8 mouse cellular contexts compared by ENCODE assay signal in the genomic region with DNA sequence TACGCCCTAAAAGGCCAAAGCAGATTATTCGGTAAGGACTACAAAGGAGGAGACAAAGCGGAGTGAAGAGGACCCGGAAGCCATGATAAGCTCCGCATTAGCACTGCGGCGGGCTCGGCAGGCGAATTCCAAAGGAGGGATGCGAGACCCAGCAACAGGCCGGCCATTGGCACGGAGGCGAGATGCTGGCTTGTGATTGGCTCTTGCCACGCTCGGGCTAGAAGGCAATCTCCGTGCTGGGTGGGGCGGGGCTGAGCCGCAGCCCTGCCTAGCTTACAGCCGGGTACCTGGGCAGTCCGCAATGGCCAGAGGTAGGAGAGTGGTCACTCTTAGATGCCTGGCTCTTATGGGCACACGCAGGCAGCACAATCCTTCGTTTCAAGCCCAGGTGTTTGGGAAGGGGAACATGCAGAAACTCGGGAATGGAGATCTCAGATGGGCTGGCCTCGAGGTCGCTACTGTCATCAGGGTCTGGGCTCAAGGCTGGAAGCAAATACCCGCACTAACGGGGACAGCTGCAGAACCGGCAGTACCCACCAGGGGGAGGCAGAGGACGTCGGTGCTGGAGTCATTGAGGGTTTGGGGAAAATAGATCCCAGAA. TPM values are rescaled to one million over a fixed set of nuclear protein-coding genes. Genes with fewer than 3 reads are reported as not detected.
DNase-seq lines count a peak whose midpoint lies in the region; ATAC-seq and TF ChIP-seq lines count a peak whose summit lies in the region.

No protein-coding gene starts in this region.

- peak overlapping the region; percentile 69 for H3K9ac ChIP-seq in embryonic facial prominence, embryonic 13.5 days
- H3K9ac ChIP-seq in limb, embryonic 13.5 days: peak overlapping the region; percentile 52
- peak overlapping the region; percentile 58 for H3K9ac ChIP-seq in midbrain, embryonic 16.5 days (ENCODE audit: low read depth, low read length)

- H3K4me2 ChIP-seq in embryonic facial prominence, embryonic 13.5 days: peak overlapping the region; percentile 81
- H3K4me2 ChIP-seq in limb, embryonic 13.5 days (replicated peaks): peak overlapping the region; percentile 66
- peak overlapping the region; percentile 67 for H3K4me2 ChIP-seq in midbrain, embryonic 16.5 days (ENCODE audit: low read length)

- H3K27me3 ChIP-seq in embryonic facial prominence, embryonic 13.5 days: no peaks in the 10 kb centered on the region
- no peaks in the 10 kb centered on the region for H3K27me3 ChIP-seq in limb, embryonic 13.5 days
- no peaks in the 10 kb centered on the region for H3K27me3 ChIP-seq in midbrain, embryonic 16.5 days (ENCODE audit: control insufficient read depth, insufficient read depth, low read depth, low read length)
- 0 out of 2 replicates have a peak, but pooled peaks cover 2% of the 10 kb centered on the region for H3K27me3 ChIP-seq in spleen, adult 2 months (ENCODE audit: control insufficient read depth, insufficient read depth, low read length)

- peak; percentile 89 for TF ChIP-seq CTCF in spleen, adult 2 months (IDR thresholded peaks at IDR 0.05; ENCODE audit: extremely low read depth, insufficient read depth, insufficient read length, insufficient replicate concordance)

- no peaks in the 10 kb centered on the region for H3K9me3 ChIP-seq in embryonic facial prominence, embryonic 13.5 days
- no peaks in the 10 kb centered on the region for H3K9me3 ChIP-seq in limb, embryonic 13.5 days
- H3K9me3 ChIP-seq in midbrain, embryonic 16.5 days (replicated peaks; ENCODE audit: control insufficient read depth, low read length, poor library complexity, severe bottlenecking): no peaks in the 10 kb centered on the region

- DNase-seq in 416B (ENCODE audit: low read depth): peak; percentile 40
- DNase-seq in adrenal gland, postnatal 4 days (ENCODE audit: low spot score in 2 of 2): peak; percentile 87 to 91
- peak; percentile 93 for DNase-seq in heart, adult 8-10 months (ENCODE audit: low spot score)
- peak; percentile 92 for DNase-seq in kidney, adult 9 months
- DNase-seq in spleen, adult 2 months (ENCODE audit: low read depth in 1 of 2, low spot score in 2 of 2): peak in 1 of 2 experiments; percentile 66

- H3K36me3 ChIP-seq in embryonic facial prominence, embryonic 13.5 days: peaks cover 25% of the 10 kb centered on the region
- H3K36me3 ChIP-seq in limb, embryonic 13.5 days: peaks cover 23% of the 10 kb centered on the region
- peaks cover 5% of the 10 kb centered on the region; the same call in 1 of the 2 replicates for H3K36me3 ChIP-seq in midbrain, embryonic 16.5 days (ENCODE audit: control insufficient read depth, insufficient read depth, low read length)
- no peaks in the 10 kb centered on the region for H3K36me3 ChIP-seq in spleen, adult 2 months (ENCODE audit: control insufficient read depth, insufficient read depth, low read length)

- WGBS in embryonic facial prominence, embryonic 13.5 days: under 1% methylated on average over 30 of the region's 30 CpGs
- WGBS in limb, embryonic 13.5 days: under 1% methylated on average over 30 of the region's 30 CpGs
- WGBS in midbrain, embryonic 16.5 days: under 1% methylated on average over 30 of the region's 30 CpGs
- 12% methylated on average over 30 of the region's 30 CpGs for WGBS in spleen, adult 2 months

- peak overlapping the region; percentile 48 for H3K4me3 ChIP-seq in embryonic facial prominence, embryonic 13.5 days
- peak overlapping the region; percentile 42 for H3K4me3 ChIP-seq in limb, embryonic 13.5 days
- peak overlapping the region; percentile 30 for H3K4me3 ChIP-seq in midbrain, embryonic 16.5 days (ENCODE audit: low read depth, low read length)
- peak overlapping the region; percentile 18; the same call in 1 of the 2 replicates for H3K4me3 ChIP-seq in spleen, adult 2 months (ENCODE audit: extremely low read depth, insufficient read depth, insufficient read length)

- ATAC-seq in embryonic facial prominence, embryonic 13.5 days (ENCODE audit: insufficient number of reproducible peaks, insufficient read depth, low FRiP score, low TSS enrichment, low read depth): peak; percentile 90
- peak; percentile 97 for ATAC-seq in limb, embryonic 13.5 days (ENCODE audit: low FRiP score, low read depth)
- ATAC-seq in midbrain, embryonic 16.5 days: peak; percentile 94

- peak overlapping the region; percentile 69 for H3K27ac ChIP-seq in embryonic facial prominence, embryonic 13.5 days
- peak overlapping the region; percentile 55; the same call in 1 of the 2 replicates for H3K27ac ChIP-seq in limb, embryonic 13.5 days
- peak overlapping the region; percentile 92 for H3K27ac ChIP-seq in midbrain, embryonic 16.5 days (ENCODE audit: low read length)
- H3K27ac ChIP-seq in spleen, adult 2 months (ENCODE audit: insufficient read depth, low read length): no peak overlapping the region

- H3K4me1 ChIP-seq in embryonic facial prominence, embryonic 13.5 days: peaks cover 29% of the 10 kb centered on the region
- peaks cover 16% of the 10 kb centered on the region; the same call in 1 of the 2 replicates for H3K4me1 ChIP-seq in limb, embryonic 13.5 days
- peaks cover 13% of the 10 kb centered on the region; the same call in 1 of the 2 replicates for H3K4me1 ChIP-seq in midbrain, embryonic 16.5 days (ENCODE audit: control insufficient read depth, insufficient read depth, low read length)
- H3K4me1 ChIP-seq in spleen, adult 2 months (ENCODE audit: control insufficient read depth, insufficient read depth, insufficient read length): no peaks in the 10 kb centered on the region; the same call in 1 of the 2 replicates

- TF ChIP-seq POLR2A in spleen, adult 2 months (IDR thresholded peaks at IDR 0.05; ENCODE audit: low read depth, low read length): no peak

RNA-seq across cellular contexts. Expression of a gene that starts 15.9 kb away (rescaled TPM):
- total RNA-seq in adrenal gland, postnatal 4 days (2021): 10 to 100 TPM; 49.4 to 56.5 TPM
- 107 and 149 TPM in 2 replicates for polyA plus RNA-seq in embryonic facial prominence, embryonic 13.5 days (2015; fragmentation: Nextera tagmentation; extraction: Ambion mirVana)
- 100 to 1,000 TPM; 312 to 583 (median 421) TPM for total RNA-seq in heart, adult 8-10 months (2022)
- polyA plus RNA-seq in limb, embryonic 13.5 days (2015; fragmentation: Nextera tagmentation; extraction: Ambion mirVana): 134 and 150 TPM in 2 replicates
- 9.6 and 10.1 TPM in 2 replicates for polyA plus RNA-seq in midbrain, embryonic 16.5 days (2015; fragmentation: Nextera tagmentation; extraction: Ambion mirVana)
- polyA plus RNA-seq in spleen, adult 2 months (2012; rRNA removed): 34.0 and 70.5 TPM in 2 replicates

RNA-seq across cellular contexts. Expression of a gene that starts 30.8 kb away (rescaled TPM):
- 100 to 1,000 TPM; 285 to 303 TPM for total RNA-seq in adrenal gland, postnatal 4 days (2021)
- 164 and 178 TPM in 2 replicates for polyA plus RNA-seq in embryonic facial prominence, embryonic 13.5 days (2015; fragmentation: Nextera tagmentation; extraction: Ambion mirVana)
- total RNA-seq in heart, adult 8-10 months (2022): 100 to 1,000 TPM; 265 to 313 (median 289) TPM
- 155 and 168 TPM in 2 replicates for polyA plus RNA-seq in limb, embryonic 13.5 days (2015; fragmentation: Nextera tagmentation; extraction: Ambion mirVana)
- 1,035 and 1,054 TPM in 2 replicates for polyA plus RNA-seq in midbrain, embryonic 16.5 days (2015; fragmentation: Nextera tagmentation; extraction: Ambion mirVana)
- 40.9 and 50.0 TPM in 2 replicates for polyA plus RNA-seq in spleen, adult 2 months (2012; rRNA removed)
